Mouse (Mus musculus): Measurements from ENCODE around the gene Epm2a. TPM values are rescaled to one million over a fixed set of nuclear protein-coding genes. Genes with fewer than 3 reads are reported as not detected.

The Epm2a gene
- total and polyA plus RNA-seq, 3 experiments, result not detected

Other genes starting within 250 kb of the Epm2a start
- gene Shprh, start 194.0 kb upstream of the Epm2a start, total RNA-seq (2012; rRNA removed), result 12.1 and 12.9 TPM in 2 replicates
- gene Shprh, start 194.0 kb upstream of the Epm2a start, total RNA-seq (2014; rRNA removed), result 11.0 and 11.2 TPM in 2 replicates
- 11.5 and 12.1 TPM in 2 replicates for gene Shprh, start 194.0 kb upstream of the Epm2a start, polyA plus RNA-seq (2012; ENCODE audit: insufficient read length, low read depth)
- 1.8 and 2.1 TPM in 2 replicates for gene Fbxo30, start 62.1 kb upstream of the Epm2a start, total RNA-seq (2012; rRNA removed)
- gene Fbxo30, start 62.1 kb upstream of the Epm2a start, total RNA-seq (2014; rRNA removed), result 3.1 and 3.2 TPM in 2 replicates
- 2.6 and 3.0 TPM in 2 replicates for gene Fbxo30, start 62.1 kb upstream of the Epm2a start, polyA plus RNA-seq (2012; ENCODE audit: insufficient read length, low read depth)